Comparison of ENCODE assay signal across 27 mouse cellular contexts in the genomic region with DNA sequence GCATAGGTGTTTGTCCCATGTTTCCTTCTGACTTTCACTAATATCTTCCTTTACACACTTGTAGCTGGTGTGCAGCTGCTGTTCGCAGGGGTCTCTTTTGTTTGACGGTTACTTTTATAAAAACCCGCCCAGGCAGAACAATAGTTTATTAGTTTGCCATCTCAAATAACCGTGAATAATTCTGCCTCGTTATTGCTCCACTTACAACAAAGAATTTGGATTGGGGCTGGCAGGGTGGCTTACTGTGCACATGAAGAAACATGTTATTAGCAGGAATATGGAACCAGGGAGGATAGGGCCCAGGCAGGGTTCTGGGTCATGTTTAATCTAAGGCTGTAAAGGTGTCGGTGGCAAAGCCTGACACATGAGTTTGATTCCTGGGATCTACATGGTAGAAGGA. TPM values are rescaled to one million over a fixed set of nuclear protein-coding genes. Genes with fewer than 3 reads are reported as not detected.
DNase-seq lines count a peak whose midpoint lies in the region; ATAC-seq lines count a peak whose summit lies in the region.
"Had no signal": no experiment of that assay in that cellular context is flagged by ENCODE, and none has a peak within 500 bp of the region (broad histone marks: within the 10 kb centered on the region; RNA-seq: fewer than 3 reads in every experiment).

No protein-coding gene starts in this region.

- no peak overlapping the region for H3K9ac ChIP-seq in forebrain, embryonic 11.5 days (ENCODE audit: low read length)
- H3K9ac ChIP-seq in hindbrain, embryonic 12.5 days, result no peak overlapping the region
- H3K9ac ChIP-seq in hindbrain, embryonic 14.5 days, result no peak overlapping the region
- H3K9ac ChIP-seq: embryonic facial prominence, embryonic 13.5 days; forebrain, embryonic 13.5 days; forebrain, postnatal 0 days had no signal

- peaks cover 88% of the 10 kb centered on the region for H3K4me1 ChIP-seq in forebrain, embryonic 10.5 days
- peaks cover 25% of the 10 kb centered on the region for H3K4me1 ChIP-seq in forebrain, embryonic 11.5 days (replicated peaks; ENCODE audit: control insufficient read depth, insufficient read depth, low read length)
- peaks cover 68% of the 10 kb centered on the region for H3K4me1 ChIP-seq in hindbrain, embryonic 12.5 days
- H3K4me1 ChIP-seq in hindbrain, embryonic 14.5 days (replicated peaks; ENCODE audit: control insufficient read depth, insufficient read depth, low read length), result peaks cover 47% of the 10 kb centered on the region

- no peak for DNase-seq in forebrain, embryonic 10.5 days (ENCODE audit: extremely low spot score, low spot score)
- DNase-seq in forebrain, embryonic 11.5 days (ENCODE audit: low spot score), result no peak
- no peak for DNase-seq in hindbrain, embryonic 14.5 days (ENCODE audit: low spot score)
- DNase-seq in Muller cell, postnatal 12 days (ENCODE audit: inconsistent ontology term), result peak; percentile 53
- DNase-seq in retina, postnatal 1 day, result peak; percentile 90
- no peak for DNase-seq in heart, postnatal 14 days
- DNase-seq: adrenal gland, adult 2 months; adrenal gland, postnatal 14 days; B cell, adult 2 months; cerebellum, adult 11 months; cerebellum, adult 2 months; cerebellum, adult 9-11 months; cerebellum, postnatal 25 days; forebrain, postnatal 0 days; gastrocnemius, adult 2 months; gastrocnemius, postnatal 14 days; heart, adult 11 months; heart, postnatal 36 days had no signal

- H3K36me3 ChIP-seq in forebrain, embryonic 10.5 days (replicated peaks), result peaks cover 22% of the 10 kb centered on the region
- H3K36me3 ChIP-seq in forebrain, embryonic 11.5 days (ENCODE audit: control insufficient read depth, insufficient read depth, low read length), result no peaks in the 10 kb centered on the region
- H3K36me3 ChIP-seq in hindbrain, embryonic 12.5 days, result no peaks in the 10 kb centered on the region
- H3K36me3 ChIP-seq in hindbrain, embryonic 14.5 days (replicated peaks; ENCODE audit: control insufficient read depth, insufficient read depth), result 0 out of 2 replicates have a peak, but pooled peaks cover 3% of the 10 kb centered on the region
- H3K36me3 ChIP-seq: embryonic facial prominence, embryonic 13.5 days; G1E had no signal

- H3K4me3 ChIP-seq in forebrain, embryonic 10.5 days, result no peak overlapping the region
- no peak overlapping the region for H3K4me3 ChIP-seq in forebrain, embryonic 11.5 days (ENCODE audit: low read depth, low read length)
- H3K4me3 ChIP-seq in hindbrain, embryonic 12.5 days, result no peak overlapping the region
- no peak overlapping the region for H3K4me3 ChIP-seq in hindbrain, embryonic 14.5 days (replicated peaks; ENCODE audit: low read length)
- H3K4me3 ChIP-seq: embryonic facial prominence, embryonic 13.5 days; forebrain, embryonic 13.5 days; gastrocnemius, adult 2 months had no signal

- WGBS in forebrain, embryonic 10.5 days, result 37% methylated on average over 6 of the region's 6 CpGs
- WGBS in forebrain, embryonic 11.5 days, result 30% methylated on average over 6 of the region's 6 CpGs
- 43% methylated on average over 6 of the region's 6 CpGs for WGBS in hindbrain, embryonic 12.5 days
- WGBS in hindbrain, embryonic 14.5 days, result 24% methylated on average over 6 of the region's 6 CpGs

- peak overlapping the region; percentile 74; the same call in 1 of the 2 replicates for H3K27ac ChIP-seq in forebrain, embryonic 10.5 days
- H3K27ac ChIP-seq in forebrain, embryonic 11.5 days (ENCODE audit: low read depth, low read length), result no peak overlapping the region
- 0 out of 2 replicates have a peak overlapping the region, but pooled peaks have one; percentile 55 for H3K27ac ChIP-seq in hindbrain, embryonic 12.5 days
- H3K27ac ChIP-seq in hindbrain, embryonic 14.5 days, result no peak overlapping the region
- H3K27ac ChIP-seq: embryonic facial prominence, embryonic 13.5 days; forebrain, embryonic 13.5 days; gastrocnemius, adult 2 months had no signal

- H3K9me3 ChIP-seq in forebrain, embryonic 10.5 days, result no peaks in the 10 kb centered on the region
- no peaks in the 10 kb centered on the region for H3K9me3 ChIP-seq in forebrain, embryonic 11.5 days (ENCODE audit: control insufficient read depth, low read length)
- H3K9me3 ChIP-seq in hindbrain, embryonic 12.5 days (replicated peaks), result no peaks in the 10 kb centered on the region
- H3K9me3 ChIP-seq in hindbrain, embryonic 14.5 days (ENCODE audit: control insufficient read depth, low read length), result no peaks in the 10 kb centered on the region
- H3K9me3 ChIP-seq: embryonic facial prominence, embryonic 13.5 days; forebrain, embryonic 13.5 days; G1E had no signal

- H3K4me2 ChIP-seq in forebrain, embryonic 11.5 days (ENCODE audit: low read depth, low read length, severe bottlenecking), result no peak overlapping the region
- H3K4me2 ChIP-seq in hindbrain, embryonic 12.5 days (replicated peaks), result no peak overlapping the region
- no peak overlapping the region for H3K4me2 ChIP-seq in hindbrain, embryonic 14.5 days (replicated peaks)
- H3K4me2 ChIP-seq: embryonic facial prominence, embryonic 13.5 days; forebrain, embryonic 13.5 days; heart, embryonic 11.5 days had no signal

- H3K27me3 ChIP-seq in forebrain, embryonic 10.5 days (ENCODE audit: poor library complexity, severe bottlenecking), result peaks cover 85% of the 10 kb centered on the region
- H3K27me3 ChIP-seq in forebrain, embryonic 11.5 days (ENCODE audit: control insufficient read depth, insufficient read depth, low read length), result peaks cover 11% of the 10 kb centered on the region
- no peaks in the 10 kb centered on the region; the same call in 1 of the 2 replicates for H3K27me3 ChIP-seq in hindbrain, embryonic 12.5 days
- H3K27me3 ChIP-seq in hindbrain, embryonic 14.5 days (ENCODE audit: control insufficient read depth, insufficient read depth, low read length), result no peaks in the 10 kb centered on the region
- H3K27me3 ChIP-seq: embryonic facial prominence, embryonic 13.5 days had no signal

- intact Hi-C loops in heart, postnatal 14 days (cut with DNase I), result no loop called here

- ATAC-seq in forebrain, embryonic 11.5 days (replicated peaks; ENCODE audit: low FRiP score), result no peak
- ATAC-seq in hindbrain, embryonic 12.5 days (ENCODE audit: low FRiP score), result no peak
- no peak for ATAC-seq in hindbrain, embryonic 14.5 days (ENCODE audit: low FRiP score)
- ATAC-seq: forebrain, postnatal 0 days; hindbrain, embryonic 16.5 days; inflammation-experienced regulatory T-cells, adult 6 months; intestine, embryonic 16.5 days had no signal

RNA-seq across cellular contexts. Expression of a gene that starts 33.3 kb away (rescaled TPM):
- 9.0 and 9.9 TPM in 2 replicates for polyA plus RNA-seq in forebrain, embryonic 10.5 days (2016; fragmentation: Nextera tagmentation; extraction: Ambion mirVana)
- 16.2 and 18.8 TPM in 2 replicates for polyA plus RNA-seq in forebrain, embryonic 11.5 days (2014; fragmentation: Nextera tagmentation; extraction: Ambion mirVana)
- 25.8 and 29.1 TPM in 2 replicates for polyA plus RNA-seq in hindbrain, embryonic 12.5 days (2016; fragmentation: Nextera tagmentation; extraction: Ambion mirVana)
- 21.4 and 22.2 TPM in 2 replicates for polyA plus RNA-seq in hindbrain, embryonic 14.5 days (2014; fragmentation: Nextera tagmentation; extraction: Ambion mirVana)
- 10 to 100 TPM; 69.0 to 81.8 TPM for total RNA-seq in heart, postnatal 14 days (2021)
- total RNA-seq: CH12.LX had no signal

Comparison
In these comparisons a context has a peak if more than half of its experiments do, and no peak if none do; other contexts are left out.
1. H3K27ac ChIP-seq: peak in forebrain, embryonic 10.5 days (single experiment) and hindbrain, embryonic 12.5 days (single experiment); none in forebrain, embryonic 11.5 days (single experiment) and hindbrain, embryonic 14.5 days (single experiment).
2. DNase-seq: peak in Muller cell, postnatal 12 days (single experiment) and retina, postnatal 1 day (single experiment); none in forebrain, embryonic 10.5 days (single experiment), forebrain, embryonic 11.5 days (single experiment), hindbrain, embryonic 14.5 days (single experiment) and heart, postnatal 14 days (0 of 2).